Mouse (Mus musculus) mature B cell (primary cell): ENCODE results near the gene Ifitm3.
"Not testable (repeated sequence)": the region's sequence is repeated elsewhere in the genome, so short reads cannot be mapped to it uniquely, and the experiment has no call there.

Experiments
- in situ Hi-C: fragments of 300-500 bp; cut with MboI; formaldehyde crosslinking; loops from 2 replicates; pipeline ENCODE4 v1.14.3; 2019

Ifitm3 gene

GRCm38 (mm10) chr7:141000881-141001708 lies 9.5 kb downstream of the Ifitm3 start:
- in situ Hi-C loops: no loop called here

- in situ Hi-C loops: no loop called here
Measured at GRCm38 (mm10) chr7:140998853-140999700, 11.5 kb downstream of the Ifitm3 start.

GRCm38 (mm10) chr7:140997817-140998216 lies 12.8 kb downstream of the Ifitm3 start:
- in situ Hi-C loops: no loop called here

GRCm38 (mm10) chr7:140991117-140991689 lies 19.4 kb downstream of the Ifitm3 start:
- in situ Hi-C loops: no loop called here

- in situ Hi-C loops: no loop called here
Measured at GRCm38 (mm10) chr7:140990622-140991021, 19.9 kb downstream of the Ifitm3 start.

GRCm38 (mm10) chr7:140990185-140990584 lies 20.4 kb downstream of the Ifitm3 start:
- in situ Hi-C loops: no loop called here

- in situ Hi-C loops: no loop called here
Measured at GRCm38 (mm10) chr7:140989022-140989421, 21.5 kb downstream of the Ifitm3 start.

GRCm38 (mm10) chr7:140987182-140988138 lies 23.1 kb downstream of the Ifitm3 start:
- in situ Hi-C loops: no loop called here

GRCm38 (mm10) chr7:140982971-140983370 lies 27.6 kb downstream of the Ifitm3 start:
- in situ Hi-C loops: no loop called here

GRCm38 (mm10) chr7:140981704-140982103 lies 28.9 kb downstream of the Ifitm3 start:
- in situ Hi-C loops: no loop called here

GRCm38 (mm10) chr7:140976720-140977119 lies 33.9 kb downstream of the Ifitm3 start:
- in situ Hi-C loops: not testable (repeated sequence)

GRCm38 (mm10) chr7:140975465-140975864 lies 35.1 kb downstream of the Ifitm3 start:
- in situ Hi-C loops: no loop called here

GRCm38 (mm10) chr7:140974940-140975339 lies 35.6 kb downstream of the Ifitm3 start:
- in situ Hi-C loops: no loop called here

- in situ Hi-C loops: no loop called here
Measured at GRCm38 (mm10) chr7:140973396-140974165, 37.0 kb downstream of the Ifitm3 start.

GRCm38 (mm10) chr7:140971479-140972171 lies 38.9 kb downstream of the Ifitm3 start:
- in situ Hi-C loops: no loop called here

- in situ Hi-C loops: no loop called here
Measured at GRCm38 (mm10) chr7:140970931-140971330, 39.6 kb downstream of the Ifitm3 start.

GRCm38 (mm10) chr7:140968710-140969109 lies 41.9 kb downstream of the Ifitm3 start:
- in situ Hi-C loops: not testable (repeated sequence)

GRCm38 (mm10) chr7:140967862-140968591 lies 42.5 kb downstream of the Ifitm3 start:
- in situ Hi-C loops: no loop called here

GRCm38 (mm10) chr7:140966921-140967320 lies 43.6 kb downstream of the Ifitm3 start, which contains the start of gene Ifitm1:
Gene Ifitm1, plus strand, starts transcription at chr7:140967221.
- in situ Hi-C loops: no loop called here
